Mouse (Mus musculus) liver, embryonic 14.5 days (tissue): ENCODE measurements around the gene Ccdc73.

Source experiments
- CTCF ChIP-seq: IDR thresholded peaks from 2 replicates; pipeline ENCODE4 v1.5.1; 2016; ENCODE audit warnings: antibody characterized with exemption, low read depth, control low read depth
- EP300 ChIP-seq: IDR thresholded peaks from 2 replicates; pipeline ENCODE4 v1.6.1; 2016; ENCODE audit warnings: antibody characterized with exemption, low read depth

- TF ChIP-seq CTCF = no peak
- TF ChIP-seq EP300 = no peak
Observed at GRCm38 (mm10) chr2:105034084-105034483, 166.5 kb downstream of the Ccdc73 start.
